Mouse (Mus musculus) E14TG2a.4 (cell line): Measurements from ENCODE around the gene Gpr179.

ENCODE experiments used
- CTCF ChIP-seq: conservative IDR thresholded peaks from 2 replicates; pipeline ENCODE4 v1.5.1; 2014; ENCODE audit warnings: low read length
- NANOG ChIP-seq: IDR thresholded peaks from 2 replicates; pipeline ENCODE4 v1.6.1; 2014; ENCODE audit warnings: borderline replicate concordance, low read length, mixed read lengths
- POU5F1 ChIP-seq: IDR thresholded peaks from 2 replicates; pipeline ENCODE4 v1.6.1; 2014; ENCODE audit warnings: low read length, borderline replicate concordance

DNA sequence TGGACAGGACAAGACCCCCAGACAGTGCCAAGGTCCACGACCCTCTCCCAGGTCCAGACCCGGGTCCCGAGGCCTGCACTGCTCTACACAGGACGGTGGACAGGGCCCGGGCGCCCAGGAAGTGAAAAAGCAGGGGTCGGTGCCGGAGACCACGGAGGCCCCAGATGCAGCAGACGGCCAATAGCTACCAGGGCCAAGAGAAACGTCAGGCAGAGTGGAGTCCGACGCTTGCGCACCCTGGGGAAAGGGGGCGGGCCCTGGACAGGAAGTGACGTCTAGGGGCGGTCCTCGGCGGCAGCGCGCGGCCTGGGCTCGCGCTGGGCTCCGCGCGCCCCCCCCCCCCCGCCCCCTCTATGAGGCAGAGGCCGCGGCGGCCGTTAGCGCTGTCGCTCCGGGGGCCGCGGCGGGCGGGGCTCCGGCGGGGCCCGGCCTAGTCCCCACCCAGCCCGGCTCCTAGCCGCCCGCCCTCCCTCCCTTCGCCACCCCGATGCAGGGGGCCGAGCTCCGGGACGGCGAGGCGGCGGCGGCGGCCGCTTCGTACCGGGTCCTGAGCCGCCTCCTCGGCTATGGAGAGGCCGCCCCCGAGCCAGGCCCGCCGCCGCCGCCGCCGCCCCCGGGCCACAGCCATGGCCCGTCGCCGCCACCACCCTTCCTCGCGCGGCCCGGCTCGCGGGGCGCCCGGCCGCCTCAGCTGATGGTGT, 10.2 kb upstream of the Gpr179 start, which contains the start of gene Socs7:
- TF ChIP-seq CTCF (no peak), NANOG (no peak), POU5F1 (no peak)
